Mouse (Mus musculus): ENCODE measurements at regions not wholly inside any gene's neighbourhood (a gene's known extent, or its start where the extent isn't known, plus 50 kb on each side); places are given as distances from the start of the nearest gene placed in this dataset.

- DNase-seq (ENCODE audit: low read depth in 3 of 3, low spot score in 3 of 3) (no peak), ATAC-seq (ENCODE audit: insufficient read depth) (no peak)
- Histone ChIP-seq H3K4me1 (replicated peaks; ENCODE audit: control insufficient read depth in 2 of 2, insufficient read depth in 2 of 2, low read length in 1 of 2) (no peaks in the 10 kb centered on the region), H3K9ac (replicated peaks) (no peak overlapping the region), H3K27ac (no peak overlapping the region), H3K36me3 (replicated peaks; ENCODE audit: control insufficient read depth, insufficient read depth, low read depth) (no peaks in the 10 kb centered on the region), H3K4me2 (ENCODE audit: low read depth) (no peak overlapping the region), H3K4me3 (ENCODE audit: insufficient read depth in 1 of 2, low read depth in 2 of 2, low read length in 2 of 2) (no peak overlapping the region), H3K27me3 (ENCODE audit: control insufficient read depth, insufficient read depth, low read length) (no peaks in the 10 kb centered on the region), H3K9me3 (ENCODE audit: control insufficient read depth, low read length) (no peaks in the 10 kb centered on the region)
- 65% methylated on average over 12 of the region's 12 CpGs for WGBS (ENCODE audit: insufficient replicate concordance)
- TF ChIP-seq CTCF (IDR thresholded peaks at IDR 0.05; ENCODE audit: low read depth) = no peak
- TF ChIP-seq EP300 (IDR thresholded peaks at IDR 0.05; ENCODE audit: low read depth) = no peak
Measured at GRCm38 (mm10) chr8:10689881-10690280, 318.4 kb downstream of the Irs2 start.

- TF ChIP-seq EP300 (IDR thresholded peaks at IDR 0.05; ENCODE audit: low read depth) (no peak), CTCF (IDR thresholded peaks at IDR 0.05; ENCODE audit: low read depth) (no peak)
- Histone ChIP-seq H3K4me3 (ENCODE audit: insufficient read depth in 1 of 2, low read depth in 2 of 2, low read length in 2 of 2) (no peak overlapping the region), H3K27me3 (ENCODE audit: control insufficient read depth, insufficient read depth, low read length) (no peaks in the 10 kb centered on the region), H3K9me3 (ENCODE audit: control insufficient read depth, low read length) (no peaks in the 10 kb centered on the region), H3K4me1 (replicated peaks; ENCODE audit: control insufficient read depth in 2 of 2, insufficient read depth in 2 of 2, low read length in 1 of 2) (no peaks in the 10 kb centered on the region), H3K9ac (replicated peaks) (no peak overlapping the region), H3K36me3 (replicated peaks; ENCODE audit: control insufficient read depth, insufficient read depth, low read depth) (no peaks in the 10 kb centered on the region), H3K4me2 (ENCODE audit: low read depth) (no peak overlapping the region), H3K27ac (no peak overlapping the region)
- DNase-seq (ENCODE audit: low read depth in 3 of 3, low spot score in 3 of 3) (no peak), ATAC-seq (ENCODE audit: insufficient read depth) (no peak)
- WGBS (ENCODE audit: insufficient replicate concordance) = 38% methylated on average over 9 of the region's 9 CpGs
Measured at GRCm38 (mm10) chr8:10687867-10688561, 320.2 kb downstream of the Irs2 start.
